Comparison of ENCODE assay signal across 7 mouse cellular contexts in the genomic region with DNA sequence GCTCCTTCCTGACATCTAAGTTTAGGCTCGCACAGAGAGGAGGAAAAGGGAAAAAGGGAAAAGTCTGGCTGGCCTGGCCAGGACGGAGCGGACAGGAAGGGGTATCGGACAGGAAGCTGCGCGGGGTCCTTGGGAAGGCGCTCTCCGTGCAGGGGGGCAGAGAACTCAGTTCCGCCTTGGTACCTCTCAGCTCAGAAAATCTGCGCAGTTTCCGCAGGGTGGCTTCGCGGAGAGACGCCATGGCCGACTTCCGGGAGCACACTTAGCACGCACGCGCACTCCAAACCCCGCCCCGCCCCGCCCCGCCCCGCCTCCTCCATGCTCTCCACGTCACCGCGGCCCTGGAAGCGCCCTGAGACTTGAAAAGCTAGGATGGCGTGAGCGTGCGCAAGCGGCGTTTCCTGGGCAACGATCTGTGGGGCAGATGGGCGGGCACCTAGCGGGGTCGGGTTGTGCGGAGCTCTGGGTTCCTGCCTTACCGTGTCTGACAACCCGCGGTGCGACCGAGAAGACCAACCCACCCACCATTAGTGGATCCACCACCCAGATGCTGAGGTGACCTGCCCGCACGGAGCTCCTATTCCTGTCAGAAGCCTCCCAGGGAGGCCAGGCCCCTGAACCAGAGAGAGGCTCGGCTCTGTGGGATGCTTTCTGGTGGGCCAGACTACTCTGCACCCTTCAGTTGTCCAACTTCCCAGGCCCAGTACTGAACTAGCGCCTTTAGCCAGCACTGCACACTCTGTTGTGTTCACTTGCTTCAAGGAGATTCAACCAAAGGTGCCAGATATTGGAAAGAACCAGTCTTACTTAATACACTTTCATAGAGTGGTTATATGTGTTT. TPM values are rescaled to one million over a fixed set of nuclear protein-coding genes. Genes with fewer than 3 reads are reported as not detected.
DNase-seq lines count a peak whose midpoint lies in the region; ATAC-seq lines count a peak whose summit lies in the region.

A gene (minus strand): TSS at position 288 of the 841 bp plus-strand sequence.
A gene (plus strand): TSS at position 319 of the 841 bp plus-strand sequence.

- no peaks in the 10 kb centered on the region for H3K36me3 ChIP-seq in embryonic facial prominence, embryonic 11.5 days (replicated peaks; ENCODE audit: control insufficient read depth, insufficient read depth, low read depth, low read length)
- H3K36me3 ChIP-seq in limb, embryonic 10.5 days = no peaks in the 10 kb centered on the region
- no peaks in the 10 kb centered on the region for H3K36me3 ChIP-seq in midbrain, embryonic 13.5 days

- peak within 1 kb of the TSS; percentile 70 for H3K27ac ChIP-seq in embryonic facial prominence, embryonic 11.5 days (replicated peaks; ENCODE audit: low read depth, low read length)
- H3K27ac ChIP-seq in limb, embryonic 10.5 days = peak within 1 kb of the TSS; percentile 89
- H3K27ac ChIP-seq in midbrain, embryonic 13.5 days = peak within 1 kb of the TSS; percentile 91

- DNase-seq in adrenal gland, postnatal 14 days = peak; percentile 95
- peak; percentile 93 for DNase-seq in embryonic facial prominence, embryonic 11.5 days (ENCODE audit: low spot score)
- DNase-seq in kidney, adult 11 months = peak; percentile 91
- DNase-seq in limb, embryonic 10.5 days (ENCODE audit: low spot score) = peak; percentile 97
- DNase-seq in spleen, adult 12 weeks (ENCODE audit: low spot score) = peak; percentile 66

- H3K4me3 ChIP-seq in embryonic facial prominence, embryonic 11.5 days (ENCODE audit: low read depth, low read length) = peak within 1 kb of the TSS; percentile 58
- peak within 1 kb of the TSS; percentile 64 for H3K4me3 ChIP-seq in limb, embryonic 10.5 days
- peak within 1 kb of the TSS; percentile 54 for H3K4me3 ChIP-seq in midbrain, embryonic 13.5 days (replicated peaks)

- H3K9ac ChIP-seq in embryonic facial prominence, embryonic 11.5 days (replicated peaks; ENCODE audit: low read length) = peak within 1 kb of the TSS; percentile 79
- H3K9ac ChIP-seq in midbrain, embryonic 13.5 days (replicated peaks) = peak within 1 kb of the TSS; percentile 76

- no peaks in the 10 kb centered on the region for H3K4me1 ChIP-seq in embryonic facial prominence, embryonic 11.5 days (ENCODE audit: control insufficient read depth, insufficient read depth, low read length)
- H3K4me1 ChIP-seq in limb, embryonic 10.5 days = peaks cover 6% of the 10 kb centered on the region; the same call in 1 of the 2 replicates
- H3K4me1 ChIP-seq in midbrain, embryonic 13.5 days (replicated peaks) = peaks cover 10% of the 10 kb centered on the region

- no peaks in the 10 kb centered on the region for H3K9me3 ChIP-seq in embryonic facial prominence, embryonic 11.5 days (replicated peaks; ENCODE audit: control insufficient read depth, low read length)
- H3K9me3 ChIP-seq in limb, embryonic 10.5 days (replicated peaks) = no peaks in the 10 kb centered on the region
- no peaks in the 10 kb centered on the region for H3K9me3 ChIP-seq in midbrain, embryonic 13.5 days

- WGBS in embryonic facial prominence, embryonic 11.5 days = under 1% methylated on average over 45 of the region's 47 CpGs
- WGBS in limb, embryonic 10.5 days = under 1% methylated on average over 47 of the region's 47 CpGs
- WGBS in midbrain, embryonic 13.5 days = under 1% methylated on average over 47 of the region's 47 CpGs

- H3K27me3 ChIP-seq in embryonic facial prominence, embryonic 11.5 days (ENCODE audit: control insufficient read depth, insufficient read depth, low read length) = no peaks in the 10 kb centered on the region
- H3K27me3 ChIP-seq in limb, embryonic 10.5 days (ENCODE audit: low read depth, poor library complexity, severe bottlenecking) = no peaks in the 10 kb centered on the region
- H3K27me3 ChIP-seq in midbrain, embryonic 13.5 days = no peaks in the 10 kb centered on the region

- peak; percentile 99 for ATAC-seq in embryonic facial prominence, embryonic 11.5 days (replicated peaks; ENCODE audit: insufficient number of reproducible peaks, low FRiP score, low TSS enrichment, low read depth)
- peak; percentile 95 for ATAC-seq in granulocyte monocyte progenitor cell, adult 5-6 weeks (replicated peaks; ENCODE audit: poor library complexity, severe bottlenecking)
- ATAC-seq in midbrain, embryonic 13.5 days = peak; percentile 99

- peak within 1 kb of the TSS; percentile 52 for H3K4me2 ChIP-seq in embryonic facial prominence, embryonic 11.5 days (ENCODE audit: low read depth, low read length)
- peak within 1 kb of the TSS; percentile 59 for H3K4me2 ChIP-seq in midbrain, embryonic 13.5 days (replicated peaks)

RNA-seq across cellular contexts. Expression of the first gene that starts in this region (rescaled TPM):
- 20.3 and 21.2 TPM in 2 replicates for total RNA-seq in adrenal gland, postnatal 14 days (2021)
- 20.9 and 21.7 TPM in 2 replicates for polyA plus RNA-seq in embryonic facial prominence, embryonic 11.5 days (2014; fragmentation: Nextera tagmentation; extraction: Ambion mirVana)
- 4.3 and 4.5 TPM in 2 replicates for total RNA-seq in granulocyte monocyte progenitor cell, adult 5-6 weeks (2014; fragmentation: Nextera tagmentation)
- total RNA-seq in granulocyte monocyte progenitor cell, adult 5-6 weeks (2017) = 7.5 and 8.4 TPM in 2 replicates
- polyA plus RNA-seq in limb, embryonic 10.5 days (2016; fragmentation: Nextera tagmentation; extraction: Ambion mirVana) = 11.3 and 13.9 TPM in 2 replicates
- polyA plus RNA-seq in midbrain, embryonic 13.5 days (2015; fragmentation: Nextera tagmentation; extraction: Ambion mirVana) = 20.0 and 22.2 TPM in 2 replicates

RNA-seq across cellular contexts. Expression of the second gene that starts in this region (rescaled TPM):
- 0.74 and 0.94 TPM in 2 replicates for total RNA-seq in adrenal gland, postnatal 14 days (2021)
- 0.89 and 1.0 TPM in 2 replicates for polyA plus RNA-seq in embryonic facial prominence, embryonic 11.5 days (2014; fragmentation: Nextera tagmentation; extraction: Ambion mirVana)
- total RNA-seq in granulocyte monocyte progenitor cell, adult 5-6 weeks (2014; fragmentation: Nextera tagmentation) = not detected in 2 replicates
- total RNA-seq in granulocyte monocyte progenitor cell, adult 5-6 weeks (2017) = 0.98 TPM in 1 of 2 replicates, not detected in the other
- polyA plus RNA-seq in limb, embryonic 10.5 days (2016; fragmentation: Nextera tagmentation; extraction: Ambion mirVana) = 0.71 and 0.73 TPM in 2 replicates
- 1.1 and 1.6 TPM in 2 replicates for polyA plus RNA-seq in midbrain, embryonic 13.5 days (2015; fragmentation: Nextera tagmentation; extraction: Ambion mirVana)

Comparison
In these comparisons a context has a peak if more than half of its experiments do, and no peak if none do; other contexts are left out.
1. Peak in every context shown above with its lines: DNase-seq, ATAC-seq, H3K4me3 ChIP-seq and H3K27ac ChIP-seq.